Mouse (Mus musculus): ENCODE measurements around the gene Tnni3k.

DNA sequence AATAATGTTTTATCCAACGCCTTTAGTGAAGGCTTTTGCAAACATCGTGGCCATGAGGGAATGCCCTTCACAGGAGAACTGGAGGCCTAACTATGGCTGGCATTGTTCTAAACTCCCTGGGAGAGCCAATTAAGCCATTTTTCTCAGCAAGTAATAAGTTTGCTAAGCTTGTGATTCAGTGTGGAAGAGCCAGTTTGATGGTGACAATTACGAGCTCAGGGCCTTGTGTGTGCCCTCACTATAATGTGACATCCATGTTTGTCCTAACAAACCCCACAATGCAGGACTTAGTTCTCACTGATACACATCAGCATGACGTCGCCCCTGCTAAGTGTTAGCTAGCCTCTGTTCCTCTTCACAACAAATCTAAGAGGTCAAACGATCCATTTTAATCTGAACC is 193.3 kb downstream of the Tnni3k start:
- TF ChIP-seq CEBPB (IDR thresholded peaks at IDR 0.05; ENCODE audit: insufficient read depth, poor library complexity, severe bottlenecking), result no peak
- TF ChIP-seq POLR2A (IDR thresholded peaks at IDR 0.05; ENCODE audit: insufficient read length, low read depth), result no peak
- no peak for TF ChIP-seq TCF12 (IDR thresholded peaks at IDR 0.05; ENCODE audit: insufficient read depth, poor library complexity, severe bottlenecking)
- no peak for TF ChIP-seq POLR2AphosphoS2 (IDR thresholded peaks at IDR 0.05; ENCODE audit: insufficient read length, low read depth)

Measured in myocyte (in vitro differentiated cells).